Mouse (Mus musculus): ENCODE results near the gene 1700020A23Rik.

Gene 1700020A23Rik

GRCm38 (mm10) chr2:130451086-130451726 is 46.1 kb downstream of the 1700020A23Rik start:
- DNase-seq (ENCODE audit: low spot score), result no peak

- DNase-seq (ENCODE audit: low spot score), result no peak
These were observed 46.6 kb downstream of the 1700020A23Rik start for GRCm38 (mm10) chr2:130451727-130452090.

- no peak for DNase-seq (ENCODE audit: low spot score)
These were observed 47.2 kb downstream of the 1700020A23Rik start for GRCm38 (mm10) chr2:130452266-130452665.

- no peak for DNase-seq (ENCODE audit: low spot score)
These were observed 48.4 kb downstream of the 1700020A23Rik start for GRCm38 (mm10) chr2:130453421-130453820.

- DNase-seq (ENCODE audit: low spot score), result no peak
These were observed 49.8 kb downstream of the 1700020A23Rik start for GRCm38 (mm10) chr2:130454748-130455370.
